Mouse (Mus musculus): ENCODE measurements around the gene Gja10. TPM values are rescaled to one million over a fixed set of nuclear protein-coding genes. Genes with fewer than 3 reads are reported as not detected.

The Gja10 gene
- polyA plus RNA-seq, 1 experiment from 2014 or later = not detected

Other genes starting within 250 kb of the Gja10 start
- 33.9 and 34.6 TPM in 2 replicates for gene Casp8ap2, start 12.7 kb upstream of the Gja10 start, polyA plus RNA-seq (2014; fragmentation: Nextera tagmentation; extraction: Ambion mirVana)
- 19.8 and 23.3 TPM in 2 replicates for gene Mdn1, start 54.4 kb upstream of the Gja10 start, polyA plus RNA-seq (2014; fragmentation: Nextera tagmentation; extraction: Ambion mirVana)
- 100 and 120 TPM in 2 replicates for gene Lyrm2, start 197.5 kb upstream of the Gja10 start, polyA plus RNA-seq (2014; fragmentation: Nextera tagmentation; extraction: Ambion mirVana)

Data from hindbrain, embryonic 14.5 days (tissue).